Mouse (Mus musculus): ENCODE measurements around the gene Kmt5a.

DNA sequence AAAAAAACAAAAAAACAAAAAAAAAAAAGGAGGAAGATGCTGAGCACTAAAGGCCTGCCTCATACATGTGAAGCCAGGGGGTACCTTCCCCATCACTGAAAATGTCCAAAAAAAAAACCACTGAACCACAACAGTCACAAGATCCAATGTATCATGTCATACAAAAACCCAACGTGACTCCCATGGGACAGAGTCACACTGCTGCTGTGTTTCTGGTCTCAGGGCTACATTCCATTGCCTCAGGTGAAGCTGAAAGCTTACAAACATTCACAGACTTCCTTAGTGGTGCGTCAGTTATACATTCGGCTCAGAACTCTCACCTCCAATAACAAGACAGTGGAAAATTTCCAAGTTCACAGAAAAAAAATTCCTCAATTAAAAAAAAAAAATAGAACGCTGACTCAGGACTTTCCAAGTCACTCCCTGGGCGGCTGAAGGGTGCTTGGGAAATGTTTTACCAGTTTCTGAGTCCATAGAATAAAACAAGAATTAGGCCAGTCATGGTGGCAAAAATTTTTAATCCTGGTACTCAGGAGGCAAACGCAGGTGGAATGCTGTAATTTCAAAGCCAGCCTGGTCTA, 31.0 kb downstream of the Kmt5a start:
- TF ChIP-seq CTCF (conservative IDR thresholded peaks at IDR 0.05; ENCODE audit: insufficient read depth, insufficient read length, low read depth, low read length): no peak
- TF ChIP-seq POLR2A (IDR thresholded peaks at IDR 0.05; ENCODE audit: low read depth, low read length): no peak

Data from kidney, adult 2 months (tissue).